Mouse (Mus musculus) intestine, postnatal 0 days (tissue): ENCODE results near the gene Maged2. TPM values are rescaled to one million over a fixed set of nuclear protein-coding genes. Genes with fewer than 3 reads are reported as not detected.
"Not testable (repeated sequence)": the region's sequence is repeated elsewhere in the genome, so short reads cannot be mapped to it uniquely, and the experiment has no call there.

Experiments used
- ATAC-seq: fragments of 200-750 bp; cut with Nextera tagmentation; 2 replicates; pipeline ENCODE4 v1.8.0; 2017; ENCODE audit warnings: mild to moderate bottlenecking, moderate TSS enrichment, moderate library complexity
- H3K27ac ChIP-seq: fragments of 300-500 bp; sonication (generic); 2 replicates; pipeline ENCODE4 v1.5.1; 2014; ENCODE audit warnings: mild to moderate bottlenecking, low read depth, low read length, moderate library complexity
- H3K27me3 ChIP-seq: fragments of 300-500 bp; sonication (generic); replicated peaks from 2 replicates; pipeline ENCODE4 v1.6.1; 2014; ENCODE audit warnings: low read length, mixed read lengths; ENCODE audit not compliant: control insufficient read depth, insufficient read depth
- H3K36me3 ChIP-seq: fragments of 300-500 bp; sonication (generic); 2 replicates; pipeline ENCODE4 v1.6.1; 2014; ENCODE audit warnings: mild to moderate bottlenecking, moderate library complexity; ENCODE audit not compliant: control insufficient read depth, insufficient read depth
- H3K4me1 ChIP-seq: fragments of 300-500 bp; sonication (generic); replicated peaks from 2 replicates; pipeline ENCODE4 v1.6.1; 2014; ENCODE audit warnings: antibody characterized with exemption, low read length, mixed read lengths; ENCODE audit not compliant: control insufficient read depth, insufficient read depth
- H3K4me2 ChIP-seq: fragments of 300-500 bp; sonication (generic); replicated peaks from 2 replicates; pipeline ENCODE4 v1.6.1; 2014; ENCODE audit warnings: low read depth, mild to moderate bottlenecking, moderate library complexity
- H3K4me3 ChIP-seq: fragments of 300-500 bp; sonication (generic); 2 replicates; pipeline ENCODE4 v1.5.1; 2014; ENCODE audit warnings: low read depth, low read length
- H3K9ac ChIP-seq: fragments of 300-500 bp; sonication (generic); 2 replicates; pipeline ENCODE4 v1.6.1; 2014; ENCODE audit warnings: mild to moderate bottlenecking, low read depth, low read length
- H3K9me3 ChIP-seq: fragments of 300-500 bp; sonication (generic); 2 replicates; pipeline ENCODE4 v1.6.1; 2016; ENCODE audit warnings: mixed run types; ENCODE audit not compliant: control insufficient read depth
- CTCF ChIP-seq: sonication (generic); IDR thresholded peaks from 2 replicates; pipeline ENCODE4 v1.5.1; 2016; ENCODE audit warnings: low read depth, mild to moderate bottlenecking, control low read depth, antibody characterized with exemption, moderate library complexity
- WGBS: fragments of 180-500 bp; shearing (Covaris S2); extraction: QIAGEN DNeasy Blood & Tissue Kit; methylation state at CpG from one replicate; pipeline ENCODE4 v1.1.7; 2014; 5-methylcytosine and 5-hydroxymethylcytosine counted together
- polyA plus RNA-seq: library from polyadenylated mRNA; unstranded; fragments of >200 nt; fragmentation: Nextera tagmentation; extraction: Ambion mirVana; gene quantifications from 2 replicates; pipeline ENCODE4 v1.2.1, GENCODE M21; 2015

Gene Maged2
- polyA plus RNA-seq, 1 experiment from 2014 or later: 142 TPM

- no peaks in the 10 kb centered on the region for H3K9me3 ChIP-seq
- peak overlapping the region; percentile 71 for H3K4me2 ChIP-seq
- H3K27ac ChIP-seq: no peak overlapping the region
- H3K36me3 ChIP-seq: peaks cover 7% of the 10 kb centered on the region; the same call in 1 of the 2 replicates
- peak; percentile 36 for ATAC-seq
- H3K9ac ChIP-seq: peak overlapping the region; percentile 22; the same call in 1 of the 2 replicates
- WGBS: 26% methylated on average over 15 of the region's 16 CpGs
- no peak for TF ChIP-seq CTCF
- no peaks in the 10 kb centered on the region for H3K4me1 ChIP-seq
- H3K27me3 ChIP-seq: no peaks in the 10 kb centered on the region
- peak overlapping the region; percentile 52 for H3K4me3 ChIP-seq
Measured at GRCm38 (mm10) chrX:150813464-150814138, 544 bp downstream of the Maged2 start.

GRCm38 (mm10) chrX:150812787-150813298 is 1.3 kb downstream of the Maged2 start:
- Histone ChIP-seq H3K9me3 (no peaks in the 10 kb centered on the region), H3K4me2 (peak overlapping the region; percentile 71), H3K36me3 (peaks cover 7% of the 10 kb centered on the region; the same call in 1 of the 2 replicates), H3K4me3 (peak overlapping the region; percentile 52), H3K27me3 (no peaks in the 10 kb centered on the region), H3K9ac (peak overlapping the region; percentile 22; the same call in 1 of the 2 replicates), H3K4me1 (no peaks in the 10 kb centered on the region), H3K27ac (no peak overlapping the region)
- peak; percentile 95 for ATAC-seq
- WGBS: 18% methylated on average over 22 of the region's 24 CpGs
- TF ChIP-seq CTCF: no peak

- H3K9ac ChIP-seq, H3K4me3 ChIP-seq, H3K4me1 ChIP-seq, H3K36me3 ChIP-seq, ATAC-seq, H3K4me2 ChIP-seq, H3K27me3 ChIP-seq, H3K27ac ChIP-seq, H3K9me3 ChIP-seq: not testable (repeated sequence)
- WGBS: 86% methylated on average over 1 of the region's 4 CpGs
Measured at GRCm38 (mm10) chrX:150800987-150801386, 13.2 kb downstream of the Maged2 start.

GRCm38 (mm10) chrX:150798493-150799177 is 15.5 kb downstream of the Maged2 start:
- not testable (repeated sequence) for H3K27me3 ChIP-seq, H3K4me3 ChIP-seq, H3K4me1 ChIP-seq, H3K27ac ChIP-seq, H3K9me3 ChIP-seq, H3K9ac ChIP-seq, H3K4me2 ChIP-seq, H3K36me3 ChIP-seq
- WGBS: 64% methylated on average over 4 of the region's 10 CpGs
- peak; percentile 47; the same call in 1 of the 2 replicates for ATAC-seq

Other genes with a start within 250 kb of the Maged2 start
- gene Pfkfb1, start 226.1 kb downstream of the Maged2 start, polyA plus RNA-seq: 2.4 and 2.7 TPM in 2 replicates
- gene Apex2, start 224.5 kb downstream of the Maged2 start, polyA plus RNA-seq: 5.2 and 7.0 TPM in 2 replicates
- gene Tro, start 156.8 kb downstream of the Maged2 start, polyA plus RNA-seq: 3.3 and 3.6 TPM in 2 replicates
- gene Gnl3l, start 203.0 kb upstream of the Maged2 start, polyA plus RNA-seq: 12.9 and 13.3 TPM in 2 replicates
- gene Fgd1, start 231.8 kb upstream of the Maged2 start, polyA plus RNA-seq: 2.3 and 2.7 TPM in 2 replicates